Mouse (Mus musculus) bone marrow, adult 2 months (tissue): Measurements from ENCODE around the gene Abracl.

Experiments used
- CTCF ChIP-seq: fragments of 200-500 bp; IDR thresholded peaks from 2 replicates; pipeline ENCODE4 v1.5.1; 2011; ENCODE audit warnings: low read length, control low read depth; ENCODE audit not compliant: control insufficient read depth, insufficient read depth
- POLR2A ChIP-seq: fragments of 200-500 bp; IDR thresholded peaks from 2 replicates; pipeline ENCODE4 v1.6.1; 2011; ENCODE audit warnings: low read depth, mild to moderate bottlenecking, control low read depth, low read length, borderline replicate concordance; ENCODE audit not compliant: control insufficient read depth

DNA sequence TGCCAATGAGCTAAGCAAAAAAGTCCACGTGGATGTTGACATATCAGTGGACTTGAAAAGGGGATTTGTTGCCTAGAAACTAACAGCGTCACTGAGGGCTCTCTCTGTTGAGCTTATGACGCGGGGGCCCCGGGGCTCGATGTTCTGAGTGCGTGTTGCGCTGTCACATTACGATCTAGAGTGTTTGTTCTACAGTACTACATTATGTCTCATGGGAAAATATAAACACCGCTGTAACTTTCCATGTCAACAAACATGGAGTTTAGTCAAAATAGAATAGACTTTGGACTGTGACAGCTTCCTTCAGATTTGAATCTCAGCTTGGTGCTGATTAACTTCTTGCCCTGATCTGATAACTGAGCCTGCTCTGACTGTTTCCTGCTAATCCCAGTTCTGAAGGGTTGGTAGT is 42.9 kb upstream of the Abracl start:
- TF ChIP-seq CTCF (no peak), POLR2A (no peak)
